Mouse (Mus musculus) layer of hippocampus, postnatal 25 days (tissue): ENCODE measurements at regions not wholly inside any gene's neighbourhood (a gene's known extent, or its start where the extent isn't known, plus 50 kb on each side); places are given as distances from the start of the nearest gene placed in this dataset.
A peak's percentile ranks its signal among the peaks of the same experiment; 100 is the strongest.

Experiments used
- DNase-seq, 2 experiments: peaks; one replicate each; pipeline ENCODE4 v3.0.0; 2022; ENCODE audit warnings: mixed read lengths in 2 of 2, low spot score in 1 of 2; ENCODE audit errors: extremely low spot score in 1 of 2

GRCm38 (mm10) chr11:109040519-109040916 lies 103.7 kb downstream of the E030025P04Rik start:
- no peak for DNase-seq

GRCm38 (mm10) chr11:109039792-109040518 lies 104.2 kb downstream of the E030025P04Rik start:
- no peak for DNase-seq

- no peak for DNase-seq
These were observed 104.9 kb downstream of the E030025P04Rik start for GRCm38 (mm10) chr11:109039060-109039791.

DNA sequence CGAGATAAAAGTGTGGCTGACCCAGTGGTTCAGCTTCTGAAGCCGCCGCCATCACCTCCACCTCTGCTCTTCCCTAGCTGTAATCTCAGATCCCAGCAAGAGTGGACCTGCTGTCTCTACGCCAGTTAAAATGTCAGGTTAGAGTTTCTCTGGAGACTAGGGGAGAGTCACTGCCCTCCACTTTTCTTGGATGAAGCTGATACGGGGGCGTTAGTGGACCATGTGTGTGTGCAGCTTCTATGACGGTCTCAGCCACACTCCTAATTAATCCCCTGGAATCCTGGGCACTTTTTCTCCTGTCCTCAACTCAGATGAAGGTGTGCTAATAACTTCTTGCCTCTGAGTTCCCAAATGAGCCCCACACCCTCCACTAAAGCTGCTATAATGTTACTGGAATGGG lies 106.0 kb downstream of the E030025P04Rik start:
- DNase-seq = no peak

DNA sequence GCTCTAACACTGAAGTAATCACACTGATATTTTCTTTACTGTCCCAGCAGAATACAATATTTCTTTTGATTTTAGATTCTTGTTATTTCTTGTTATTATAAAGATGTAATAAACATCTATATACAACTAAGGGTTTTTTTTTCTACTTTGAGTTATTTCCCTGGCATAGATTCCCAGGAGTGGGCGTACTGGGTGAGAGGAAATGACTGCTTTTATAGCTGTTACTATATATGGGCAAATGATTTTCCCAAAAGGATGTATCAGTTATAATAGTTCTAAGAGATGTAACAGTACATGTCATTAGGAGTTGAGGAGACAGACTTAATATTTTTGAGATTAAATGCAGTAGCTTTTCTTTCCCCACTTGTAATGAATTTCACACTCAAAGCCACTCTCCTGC lies 109.6 kb downstream of the E030025P04Rik start:
- DNase-seq = no peak

DNA sequence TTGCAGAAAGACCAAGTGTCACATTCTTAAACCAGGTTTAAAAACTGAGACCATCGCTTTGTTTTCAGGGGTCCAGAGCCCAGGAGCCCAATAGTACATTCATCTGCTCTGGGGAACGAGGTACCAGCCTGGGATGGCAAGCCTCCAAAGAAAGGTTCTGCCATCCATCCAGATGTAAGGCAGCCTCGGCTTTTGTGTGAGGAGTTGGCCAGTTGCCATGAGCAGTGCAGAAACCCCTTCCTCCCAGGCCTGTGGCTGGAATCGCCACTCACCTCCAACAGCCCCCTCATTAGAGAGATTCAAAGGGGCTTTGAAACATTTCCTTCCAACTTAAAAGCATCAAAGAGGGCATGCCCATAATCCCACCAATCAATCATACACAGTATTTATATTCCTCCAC lies 110.1 kb downstream of the E030025P04Rik start:
- no peak for DNase-seq

DNA sequence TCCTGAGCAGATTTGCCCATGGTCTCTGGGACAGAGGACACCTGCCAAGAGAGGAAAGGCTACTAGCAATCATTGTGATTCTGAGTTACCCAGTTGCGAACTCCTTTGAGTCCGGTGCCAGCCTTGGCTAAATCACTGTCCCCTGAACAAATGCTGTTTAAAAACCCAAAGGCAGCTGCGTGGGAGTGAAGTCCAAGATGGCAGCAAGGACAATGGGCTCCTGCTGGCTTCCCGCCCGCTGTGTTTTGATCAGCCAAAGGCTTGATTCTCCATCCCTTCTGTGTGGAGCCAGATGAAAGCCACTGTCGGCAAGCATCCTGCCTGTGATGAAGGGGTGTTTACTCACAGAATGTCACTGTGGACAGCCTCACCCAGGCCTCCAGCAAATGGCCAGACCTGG lies 111.4 kb downstream of the E030025P04Rik start:
- DNase-seq = peak; percentile 26 to 56

DNA sequence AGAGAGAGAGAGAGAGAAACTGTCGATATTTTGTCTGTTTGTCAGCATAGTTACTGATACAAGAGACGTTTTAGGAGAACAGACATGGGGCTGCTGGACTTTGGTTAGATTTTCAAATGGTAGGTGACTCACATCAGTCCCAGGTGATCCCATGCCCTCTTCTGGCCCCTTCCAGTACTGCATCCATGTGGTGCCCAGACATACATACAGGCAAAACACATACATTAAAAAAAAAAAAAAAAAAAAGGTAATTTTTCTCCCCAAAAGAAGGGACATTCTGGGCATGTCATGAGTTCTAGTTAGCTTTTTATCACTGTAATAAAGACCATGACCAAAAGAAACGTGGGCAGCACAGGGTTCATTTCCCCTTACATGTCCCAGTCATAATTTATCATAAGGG lies 110.3 kb downstream of the Axin2 start:
- DNase-seq = peak in 1 of 2 experiments; percentile 65

- DNase-seq = no peak
These were observed 109.7 kb downstream of the Axin2 start for GRCm38 (mm10) chr11:109029894-109030293.

GRCm38 (mm10) chr11:109014806-109015205 lies 94.7 kb downstream of the Axin2 start:
- DNase-seq = no peak

GRCm38 (mm10) chr11:109011161-109011560 lies 91.0 kb downstream of the Axin2 start:
- DNase-seq = no peak

DNA sequence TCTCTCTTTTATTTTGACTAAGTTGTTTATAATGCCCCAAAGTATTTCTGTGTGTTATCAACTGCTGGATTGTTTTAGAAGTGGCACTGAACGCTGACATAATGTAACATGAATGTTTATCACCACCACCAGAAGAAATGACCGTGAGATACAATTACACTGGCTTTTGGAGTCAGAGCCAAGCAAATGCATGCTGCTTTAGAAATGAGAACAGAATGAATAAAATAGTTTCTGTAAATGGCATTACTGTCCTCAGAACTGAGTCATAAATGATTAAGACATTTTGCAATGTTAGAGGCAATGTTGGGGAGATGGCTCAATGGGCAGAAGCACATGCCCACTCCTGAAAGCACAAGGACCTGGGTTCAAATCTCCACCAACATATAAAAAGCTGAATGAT lies 88.7 kb downstream of the Axin2 start:
- DNase-seq = no peak

GRCm38 (mm10) chr11:109005681-109006080 lies 85.5 kb downstream of the Axin2 start:
- no peak for DNase-seq
